Mouse (Mus musculus): ENCODE measurements around the gene Dscaml1.

Dscaml1 gene

DNA sequence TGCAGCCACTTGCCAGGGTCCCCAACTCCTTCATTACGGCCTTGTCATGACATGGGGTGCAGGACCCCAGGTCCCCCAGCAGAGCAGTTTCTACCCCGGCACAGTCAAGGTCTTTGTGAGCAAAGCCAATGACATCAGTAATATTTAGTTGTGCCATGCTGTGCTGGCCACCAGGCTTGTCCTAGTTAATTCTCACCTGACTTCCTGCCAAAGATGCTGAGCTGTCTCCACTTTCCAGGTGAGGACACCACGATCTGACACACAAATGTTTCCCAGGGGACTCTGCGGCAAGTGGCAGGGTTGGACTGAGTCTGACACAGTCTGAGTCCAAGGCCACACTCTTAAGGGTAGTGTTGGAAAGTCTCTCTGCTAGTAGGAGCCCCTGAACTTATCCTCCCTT lies at the start of gene Dscaml1:
Dscaml1 (plus strand) TSS at position 173 of the 400 bp plus-strand sequence.
- peak; percentile 47 to 64 for DNase-seq

DNA sequence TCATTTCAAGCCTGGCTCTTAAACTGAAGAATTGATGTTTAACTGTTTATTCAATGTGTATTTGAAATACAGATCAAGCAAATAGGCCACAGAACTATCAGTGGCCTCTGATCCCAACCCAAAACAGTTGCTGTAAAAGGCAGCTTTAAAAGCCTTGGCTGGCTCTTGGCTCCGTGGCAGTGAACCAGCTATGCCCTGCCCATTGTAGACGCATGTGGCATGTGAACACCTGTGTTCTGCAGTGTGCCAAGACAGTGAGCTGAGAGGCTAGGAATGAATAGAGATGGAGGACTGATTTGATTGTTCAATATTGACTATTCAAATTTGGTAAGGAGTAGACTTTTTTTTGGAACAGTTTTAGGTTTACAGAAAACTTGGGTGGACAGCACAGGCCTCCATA lies 49.5 kb upstream of the Dscaml1 start:
- peak; percentile 83 to 87 for DNase-seq

DNA sequence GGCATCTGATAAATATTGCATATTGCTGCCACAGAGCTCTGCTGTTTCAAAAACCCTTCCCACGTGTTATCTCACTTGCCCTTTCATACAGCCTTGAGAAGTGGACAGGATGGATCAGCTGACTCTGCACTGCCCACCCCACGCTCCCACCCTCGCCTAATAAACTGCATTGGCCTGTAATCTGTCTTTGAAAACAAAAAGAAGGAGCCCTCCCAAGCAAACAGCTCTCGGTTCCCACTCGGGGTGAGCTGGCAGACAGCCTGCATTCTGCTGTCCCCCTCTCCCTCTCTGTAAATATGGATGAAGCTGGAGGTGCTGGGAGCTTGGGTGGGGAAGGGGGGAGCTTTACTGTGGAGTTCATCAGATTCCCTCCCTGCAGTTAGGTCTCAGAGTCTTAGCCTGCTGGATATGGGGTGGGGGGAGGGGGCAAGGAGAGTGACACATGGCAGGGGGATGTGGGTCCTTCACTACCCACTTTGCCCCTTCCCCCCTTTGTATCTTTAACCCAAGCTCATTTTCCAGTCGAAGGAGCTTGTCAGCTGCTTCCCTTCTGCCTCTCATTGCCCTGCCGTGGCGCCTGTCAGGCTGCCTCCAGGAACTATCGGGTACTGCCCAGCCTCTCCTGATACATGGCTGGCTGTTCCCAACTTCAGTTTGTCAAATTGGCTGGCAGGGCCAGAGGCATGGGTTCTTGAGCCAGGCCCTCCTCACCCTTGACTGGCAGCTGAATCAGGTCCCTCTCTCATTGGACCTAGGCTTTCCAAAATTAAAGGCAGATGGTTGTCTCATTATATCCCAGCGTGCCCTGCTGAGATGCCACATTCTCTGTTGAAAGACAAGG lies 45.8 kb upstream of the Dscaml1 start:
- peak; percentile 82 to 89 for DNase-seq

DNA sequence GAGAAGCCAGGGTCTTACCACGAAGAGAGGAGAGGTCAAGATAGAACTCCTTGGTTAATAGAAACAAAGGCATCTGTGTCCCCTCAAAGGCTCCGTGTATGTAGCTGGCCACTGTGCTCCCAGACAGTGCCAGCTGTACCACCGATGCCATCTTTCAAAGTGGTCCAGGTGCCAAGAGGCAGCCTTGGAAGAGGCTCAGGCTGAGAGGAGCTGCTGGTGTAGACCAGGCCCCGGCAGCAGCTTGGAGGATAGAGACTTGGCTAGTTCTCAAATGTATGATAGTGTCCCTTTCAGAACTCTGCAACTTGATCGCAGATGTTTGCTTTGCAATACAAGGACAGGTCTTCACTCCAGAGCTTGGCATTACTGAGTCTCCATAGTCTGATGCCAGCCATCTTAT lies 44.1 kb upstream of the Dscaml1 start:
- DNase-seq = peak; percentile 78 to 79

DNA sequence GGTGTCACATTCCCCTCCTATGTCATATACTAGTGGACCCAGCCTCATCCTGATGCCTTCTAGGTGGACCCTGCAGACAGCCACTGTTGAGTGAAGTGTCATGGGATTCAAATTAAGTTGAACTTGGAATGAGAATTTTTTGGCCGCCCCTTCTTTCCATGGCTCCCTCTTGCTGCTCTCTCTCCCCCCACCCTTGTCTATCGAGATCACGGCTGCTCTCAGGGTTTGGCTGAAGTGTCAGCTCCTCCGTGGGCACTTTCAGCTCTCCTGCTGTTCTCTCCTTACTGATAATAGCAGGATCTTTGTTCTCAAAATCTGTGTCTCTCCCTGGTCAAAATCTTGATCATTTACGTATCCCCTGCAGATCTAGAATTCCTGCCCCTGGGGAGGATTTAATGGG lies 43.6 kb upstream of the Dscaml1 start:
- DNase-seq = peak in 1 of 2 experiments; percentile 41

DNA sequence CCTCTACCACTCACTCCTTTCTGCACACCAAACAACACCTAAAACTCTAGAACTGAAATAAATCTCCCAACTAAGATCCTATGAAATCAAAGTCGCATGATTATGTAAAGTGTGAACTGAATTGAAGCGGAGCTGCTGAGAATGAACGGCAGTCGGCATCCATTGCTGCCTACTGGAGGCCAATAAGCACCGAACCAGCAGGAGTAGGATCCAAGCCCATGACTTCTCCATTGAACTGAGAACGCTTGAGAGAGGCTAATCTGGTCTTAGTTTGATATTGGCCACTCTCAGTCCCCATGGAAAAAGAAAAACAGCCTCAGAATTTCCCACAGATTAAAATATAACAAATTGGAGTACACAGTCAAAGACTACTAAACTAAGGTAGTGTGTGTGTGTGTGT lies 42.5 kb upstream of the Dscaml1 start:
- peak; percentile 52 to 65 for DNase-seq

DNA sequence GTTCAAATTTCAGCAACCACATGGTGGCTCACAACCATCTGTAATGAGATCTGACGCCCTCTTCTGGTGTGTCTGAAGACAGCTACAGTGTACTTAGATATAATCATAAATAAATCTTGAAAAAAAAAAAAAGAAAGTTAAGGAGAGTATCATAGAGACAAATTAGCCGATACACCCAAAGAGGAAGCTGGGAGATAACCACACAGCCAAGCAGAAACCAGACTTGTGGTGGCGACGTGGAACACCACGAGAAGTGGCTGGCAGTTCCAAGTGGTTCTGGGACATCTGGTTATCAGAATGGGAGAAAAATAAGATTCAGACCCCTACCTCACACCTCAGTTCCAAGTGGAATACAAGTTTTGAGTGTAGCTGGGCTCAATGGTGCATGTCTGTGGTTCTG lies 39.7 kb upstream of the Dscaml1 start:
- no peak for DNase-seq

DNA sequence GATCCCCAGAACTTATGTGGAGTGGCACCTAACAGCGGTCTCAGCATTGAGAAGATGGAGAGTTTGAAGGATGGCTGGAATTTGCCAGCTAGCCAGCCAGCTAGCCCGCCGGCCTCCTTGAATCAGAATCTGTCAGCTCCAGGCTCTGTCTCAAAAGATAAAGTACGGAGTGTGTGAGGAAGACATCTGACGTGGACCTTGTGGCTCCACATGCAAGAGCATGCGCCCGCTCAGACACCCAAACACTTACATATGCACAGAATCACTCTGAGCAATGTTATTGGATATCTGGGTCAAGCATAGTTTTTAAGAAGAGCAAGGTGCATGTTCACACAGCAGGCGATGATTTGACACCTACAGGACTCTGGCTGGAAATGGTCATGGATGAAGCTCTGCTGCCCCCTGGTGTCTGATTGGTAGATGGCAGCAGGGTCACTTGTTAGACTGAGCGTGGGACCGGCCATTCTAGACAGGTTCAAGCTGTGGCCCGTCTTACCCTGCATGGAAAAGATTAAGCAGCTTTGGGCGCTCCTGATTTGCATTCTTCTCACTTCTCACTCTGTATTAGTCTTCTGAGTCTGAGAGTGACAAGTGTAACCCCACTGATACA lies 37.9 kb upstream of the Dscaml1 start:
- peak; percentile 96 for DNase-seq

DNA sequence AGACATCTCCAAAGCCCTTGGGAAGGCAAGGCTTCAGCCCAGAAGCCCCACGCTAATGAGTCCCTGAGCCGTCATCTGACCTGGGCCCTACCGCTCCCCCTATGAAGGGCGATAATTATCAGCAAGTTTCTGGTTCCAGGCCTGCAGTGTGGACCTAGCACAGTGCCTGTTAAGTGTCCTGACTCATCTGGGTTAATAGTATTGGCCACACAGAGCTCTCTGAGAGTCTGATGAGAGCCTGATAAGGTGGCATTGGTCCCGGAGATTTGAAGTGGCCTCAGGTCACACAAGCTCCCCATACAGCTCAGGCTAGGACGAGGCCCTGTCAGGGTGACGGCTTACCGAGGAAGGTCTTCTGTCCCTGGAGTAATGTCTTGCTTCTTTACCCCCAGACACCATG lies 36.8 kb upstream of the Dscaml1 start:
- no peak for DNase-seq

DNA sequence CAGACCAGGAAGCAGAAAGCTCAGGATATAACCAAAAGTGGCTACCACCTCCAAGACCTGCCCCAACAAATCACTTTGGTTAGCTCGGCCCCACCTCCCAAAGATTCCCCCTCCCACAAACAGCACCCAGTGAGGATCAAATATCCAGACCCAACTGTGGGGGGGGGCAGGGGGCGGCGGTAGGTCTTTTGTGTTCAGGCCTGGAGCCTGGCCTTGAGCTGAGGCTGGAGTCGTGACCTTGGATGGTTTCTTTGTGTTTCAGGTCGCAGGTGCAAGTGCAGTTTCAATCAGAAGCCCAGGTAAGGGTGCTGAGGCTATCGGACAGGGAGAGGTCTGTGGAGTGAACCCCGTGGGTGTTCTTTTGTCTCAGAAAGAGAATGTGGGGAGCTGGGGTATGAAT lies 35.1 kb upstream of the Dscaml1 start:
- DNase-seq = no peak

DNA sequence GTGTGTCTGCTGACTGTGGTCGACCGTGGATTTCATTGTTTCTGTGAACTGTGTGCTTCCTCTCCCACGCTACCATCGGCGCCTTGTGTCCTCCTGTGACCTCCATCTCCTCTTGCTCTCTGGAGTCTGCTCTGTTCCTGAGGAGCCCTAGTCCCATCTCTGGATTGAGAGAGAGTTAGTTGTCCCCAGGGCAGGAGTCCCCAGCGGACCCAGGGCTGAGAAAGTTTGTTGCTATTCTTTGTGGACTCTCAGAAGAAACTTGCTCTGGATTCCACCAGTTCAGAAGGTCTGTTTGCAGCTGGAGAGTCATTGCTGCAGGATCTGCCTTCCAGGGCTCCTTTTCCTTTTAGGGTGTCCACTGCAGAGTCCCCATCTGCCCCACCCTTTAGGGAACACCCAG lies 31.2 kb upstream of the Dscaml1 start:
- no peak for DNase-seq

DNA sequence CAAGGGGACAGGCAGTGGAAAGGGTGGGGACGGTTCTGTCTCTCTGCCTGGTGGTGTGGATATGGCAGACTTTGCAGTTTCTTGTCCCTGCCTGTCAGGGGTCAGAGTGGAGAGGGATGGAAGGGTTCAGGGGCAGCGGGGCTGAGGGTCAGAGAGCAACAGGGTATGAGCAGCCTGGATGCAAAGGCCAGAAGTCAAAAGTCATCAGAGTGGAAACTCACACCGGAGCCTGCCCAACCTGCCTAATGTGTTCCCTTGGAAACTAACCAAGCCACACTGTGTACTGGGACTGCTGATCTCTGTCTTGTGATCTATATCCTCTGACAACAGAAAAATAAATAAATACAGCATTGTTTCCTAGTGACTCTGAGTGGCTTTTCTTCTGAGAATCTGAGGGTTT lies 30.6 kb upstream of the Dscaml1 start:
- no peak for DNase-seq

DNA sequence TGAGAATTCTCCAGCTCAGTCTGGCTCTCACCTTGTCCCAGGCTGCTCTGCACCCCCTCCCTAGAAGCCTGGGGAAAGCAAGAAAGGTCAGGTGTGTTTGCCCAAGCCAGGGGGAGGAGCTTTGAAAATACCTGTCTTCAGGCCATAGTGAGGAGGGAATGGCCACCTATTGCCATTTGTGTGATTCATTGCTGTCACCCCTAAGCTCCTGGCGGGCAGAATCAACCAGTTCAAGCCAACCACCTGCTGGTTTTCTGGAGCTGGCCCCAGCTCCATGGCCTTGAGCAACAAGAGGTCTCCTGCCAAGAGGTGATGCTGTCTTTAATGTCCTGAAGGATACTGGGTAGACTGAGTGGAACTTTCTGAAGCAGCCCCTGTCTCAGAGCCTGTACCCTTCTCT lies 28.1 kb upstream of the Dscaml1 start:
- peak; percentile 66 to 77 for DNase-seq

DNA sequence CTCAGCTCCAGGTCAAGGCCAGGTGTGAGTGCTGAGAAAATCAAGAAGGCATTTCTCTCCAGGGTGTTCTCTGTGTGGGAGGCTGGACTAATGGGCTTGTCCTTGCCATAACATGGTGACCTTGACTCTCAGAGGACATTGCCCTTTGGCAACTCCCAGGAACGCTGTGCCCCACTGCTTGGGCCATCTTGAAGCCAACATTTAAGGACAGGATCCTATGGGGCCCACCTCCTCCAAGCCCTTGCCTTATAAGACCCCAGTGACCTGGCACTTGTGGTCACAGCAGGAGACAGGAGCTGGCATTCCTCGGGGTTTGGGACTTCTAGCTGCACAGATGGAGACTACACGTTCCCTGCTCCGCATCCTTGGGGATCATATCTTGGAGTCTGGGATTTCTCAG lies 27.0 kb upstream of the Dscaml1 start, which contains the start of gene Fxyd2:
Fxyd2 (plus strand) TSS at position 236 of the 400 bp plus-strand sequence.
- DNase-seq = no peak

DNA sequence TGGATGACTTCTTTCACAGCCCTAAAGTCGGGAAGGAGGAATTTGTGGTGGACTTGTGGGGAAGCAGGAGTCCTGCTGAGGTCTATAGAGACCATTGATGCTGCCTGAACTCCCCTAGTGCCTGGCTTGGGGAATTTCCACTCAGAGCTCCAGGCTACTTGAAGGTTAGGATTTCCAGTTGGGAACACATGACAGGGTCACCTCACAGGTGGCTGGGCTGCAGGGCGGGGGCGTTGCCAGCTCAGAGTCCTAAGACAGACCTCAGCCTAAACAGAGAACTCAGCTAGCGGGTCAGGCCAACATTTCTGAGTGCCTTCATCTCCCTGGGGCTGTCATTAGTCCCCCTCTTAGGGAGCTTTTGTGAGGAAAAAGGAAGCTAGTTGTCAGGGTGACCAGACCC lies 24.6 kb upstream of the Dscaml1 start:
- no peak for DNase-seq

DNA sequence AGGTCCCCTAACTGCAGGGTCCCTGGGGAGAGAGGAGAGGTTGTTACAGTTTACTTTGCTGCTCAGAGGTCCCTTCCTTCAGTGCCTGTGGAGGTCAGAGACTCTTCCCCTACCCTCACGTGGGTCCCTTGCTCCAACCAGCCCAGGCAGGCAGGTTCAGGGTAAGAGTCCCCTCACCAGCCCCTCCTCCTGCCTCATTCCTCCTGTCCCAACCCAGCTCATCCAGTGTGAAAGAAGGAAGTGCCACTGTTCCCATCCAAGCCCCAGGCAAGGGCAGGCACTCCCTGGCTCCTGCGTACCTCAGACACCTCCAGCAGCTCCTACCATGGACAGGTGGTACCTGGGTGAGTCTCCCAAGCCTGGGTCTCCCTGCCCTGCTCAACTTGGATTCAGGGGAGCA lies 23.5 kb upstream of the Dscaml1 start:
- no peak for DNase-seq

DNA sequence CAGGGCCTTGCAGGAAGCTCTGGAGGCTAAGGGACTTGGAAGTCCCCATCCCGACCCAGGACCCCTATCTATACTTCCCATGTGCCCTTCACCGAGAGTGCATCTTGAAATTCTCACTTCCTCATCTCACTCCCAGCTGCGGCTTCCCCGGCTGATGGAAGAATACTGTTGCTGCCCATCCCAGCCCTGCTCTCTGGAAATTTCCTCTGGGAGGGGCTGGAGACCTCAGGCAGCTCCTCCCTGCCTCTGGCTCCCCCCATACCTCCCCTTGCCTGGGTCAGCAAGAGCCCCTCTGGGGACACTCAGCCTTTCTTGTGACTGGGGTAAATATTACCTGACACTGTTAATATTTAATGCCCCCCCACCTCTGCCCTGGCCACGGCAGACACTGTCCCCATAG lies 20.7 kb upstream of the Dscaml1 start:
- no peak for DNase-seq

DNA sequence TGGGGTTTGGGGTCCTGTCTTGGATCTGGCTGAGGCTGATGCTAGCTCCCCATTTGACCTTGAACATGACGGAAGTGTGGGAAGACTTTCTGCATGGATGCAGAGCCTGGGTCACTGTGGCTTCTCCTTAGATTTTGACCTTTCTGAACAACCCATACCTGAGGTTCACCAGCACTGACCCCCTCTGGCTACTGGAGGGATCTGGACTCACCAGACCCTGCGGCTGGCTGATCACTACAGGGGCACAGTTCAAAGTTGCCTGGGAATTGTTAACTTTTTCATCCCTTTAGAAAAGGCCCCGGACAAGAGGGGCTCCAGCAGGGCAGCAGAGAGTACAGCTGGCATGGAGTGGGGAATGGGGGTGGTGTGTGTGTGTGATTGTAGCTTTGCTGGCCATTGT lies 19.6 kb upstream of the Dscaml1 start:
- DNase-seq = no peak

DNA sequence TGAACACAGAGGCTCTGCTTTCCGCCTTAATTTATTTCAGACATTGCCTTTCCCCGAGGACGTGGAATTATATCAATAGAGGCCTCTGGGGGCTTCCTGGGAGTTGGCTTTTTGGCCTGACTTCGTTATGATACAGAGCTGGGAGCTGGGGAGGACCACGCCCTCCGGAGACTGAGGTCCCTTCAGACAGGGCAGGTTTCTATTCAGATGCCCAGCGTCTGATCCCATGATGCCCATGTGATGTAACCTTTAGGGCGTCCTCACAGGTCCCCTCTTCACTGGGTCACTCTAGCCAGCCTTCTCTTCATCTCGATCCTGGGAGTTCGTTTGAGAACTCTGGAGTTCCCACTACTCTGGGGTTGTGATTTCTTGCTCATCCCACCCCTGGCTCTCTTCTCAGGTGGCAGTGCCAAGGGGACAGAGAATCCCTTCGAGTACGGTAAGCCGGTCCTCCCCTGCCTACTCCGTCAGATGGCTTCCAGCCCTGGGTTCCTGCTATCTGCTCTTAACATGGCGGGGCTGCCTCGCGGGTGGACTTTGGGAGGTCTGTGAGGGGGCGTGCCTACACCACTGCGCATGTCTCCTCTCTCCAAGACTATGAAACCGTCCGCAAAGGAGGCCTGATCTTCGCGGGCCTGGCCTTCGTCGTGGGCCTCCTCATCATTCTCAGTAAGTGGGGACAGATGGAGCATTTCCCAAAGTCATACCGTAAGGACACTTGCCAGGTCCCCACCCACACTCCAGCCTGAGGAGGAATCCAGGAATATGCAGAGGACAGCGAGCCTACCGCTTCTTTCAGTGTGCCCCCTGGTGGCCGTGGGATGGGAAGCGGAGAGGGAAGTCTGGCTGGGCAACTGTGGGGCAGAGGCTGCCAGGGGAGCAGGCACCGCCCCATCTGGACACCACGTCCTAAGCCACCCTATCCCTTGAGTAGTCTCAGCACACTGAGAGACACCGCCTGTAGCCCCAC lies 18.4 kb upstream of the Dscaml1 start:
- DNase-seq = peak; percentile 91 to 96

DNA sequence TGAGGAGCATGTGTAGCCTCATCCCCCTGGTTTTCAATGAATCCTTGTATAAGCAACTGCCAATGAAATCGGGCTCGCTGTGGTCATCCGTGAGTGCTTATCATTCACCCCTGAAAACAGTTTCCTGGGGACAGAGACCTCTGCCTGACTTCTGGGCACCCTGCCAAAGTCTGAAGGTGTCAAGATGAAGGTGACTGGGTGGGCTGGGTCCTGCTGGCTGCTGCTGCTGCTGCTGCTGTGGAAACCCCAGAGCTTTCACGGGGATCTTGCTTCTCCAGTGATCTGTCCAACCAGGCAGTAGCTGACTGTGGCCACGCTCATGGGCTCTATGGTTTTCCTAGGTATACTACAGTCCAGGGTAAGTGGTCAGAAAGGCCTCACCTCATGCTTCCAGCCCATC lies 16.2 kb upstream of the Dscaml1 start:
- DNase-seq = no peak

DNA sequence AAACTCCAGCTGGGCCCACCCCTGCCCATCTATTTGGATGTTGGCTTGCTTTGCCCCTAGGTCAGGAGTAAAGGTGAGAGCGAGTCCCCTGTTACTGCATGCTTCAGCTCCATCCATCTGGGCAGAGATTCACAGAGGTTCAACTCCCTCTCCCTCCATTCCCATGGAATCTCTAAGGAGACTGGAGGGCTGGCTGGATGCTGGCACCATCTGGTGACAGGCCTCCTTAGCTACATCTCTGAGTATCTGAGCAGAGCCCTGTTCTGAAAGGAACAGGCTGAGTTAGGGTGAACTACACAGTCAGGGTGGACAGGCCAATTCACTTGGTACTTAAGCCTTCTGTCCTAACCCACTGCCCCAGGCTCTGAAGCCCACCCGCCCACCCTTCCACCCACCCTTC lies 15.8 kb upstream of the Dscaml1 start:
- no peak for DNase-seq

DNA sequence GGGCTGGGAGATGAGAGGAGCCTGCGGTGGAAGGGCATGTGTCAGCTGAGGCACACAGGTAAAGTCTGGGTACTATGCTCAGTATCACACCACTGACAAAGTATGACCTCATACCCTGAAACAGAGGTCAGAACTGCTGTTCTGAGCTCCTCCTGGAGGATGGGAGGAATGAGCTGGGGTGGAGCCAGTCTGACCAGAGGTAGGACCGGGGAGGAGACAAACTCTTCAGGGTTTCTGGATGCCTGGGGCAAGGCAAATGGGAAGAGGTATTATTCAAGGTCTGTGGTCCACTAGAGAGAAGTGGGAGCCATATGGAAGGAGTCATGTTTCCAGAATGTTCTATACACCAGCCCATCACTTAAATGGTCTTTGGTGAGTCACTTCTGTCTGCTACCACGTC lies 15.3 kb upstream of the Dscaml1 start:
- no peak for DNase-seq

DNA sequence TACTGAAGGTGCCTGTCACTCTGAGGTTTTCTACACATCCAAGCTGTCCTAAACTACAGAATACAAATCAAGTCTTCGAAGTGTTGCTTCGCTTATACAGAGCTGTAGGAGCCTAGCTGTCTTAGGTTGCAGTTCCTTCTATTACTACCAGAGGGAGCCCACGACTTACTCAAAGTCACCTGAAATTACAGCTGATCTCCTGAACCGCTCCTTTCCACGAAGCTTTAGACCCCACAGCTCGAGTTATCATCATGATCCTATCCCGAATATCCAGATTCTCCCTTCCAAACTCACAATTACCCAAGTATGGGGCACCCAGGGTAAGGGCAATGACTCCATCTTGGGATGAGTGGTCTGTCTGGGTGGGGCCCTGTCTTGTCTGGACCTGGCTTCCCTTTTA lies 14.6 kb upstream of the Dscaml1 start:
- peak; percentile 68 to 80 for DNase-seq
